Mouse (Mus musculus): Measurements from ENCODE around the gene Cfap46. TPM values are rescaled to one million over a fixed set of nuclear protein-coding genes. Genes with fewer than 3 reads are reported as not detected.

The Cfap46 gene
- polyA plus RNA-seq, 1 experiment from 2014 or later, result 1.4 TPM

DNA sequence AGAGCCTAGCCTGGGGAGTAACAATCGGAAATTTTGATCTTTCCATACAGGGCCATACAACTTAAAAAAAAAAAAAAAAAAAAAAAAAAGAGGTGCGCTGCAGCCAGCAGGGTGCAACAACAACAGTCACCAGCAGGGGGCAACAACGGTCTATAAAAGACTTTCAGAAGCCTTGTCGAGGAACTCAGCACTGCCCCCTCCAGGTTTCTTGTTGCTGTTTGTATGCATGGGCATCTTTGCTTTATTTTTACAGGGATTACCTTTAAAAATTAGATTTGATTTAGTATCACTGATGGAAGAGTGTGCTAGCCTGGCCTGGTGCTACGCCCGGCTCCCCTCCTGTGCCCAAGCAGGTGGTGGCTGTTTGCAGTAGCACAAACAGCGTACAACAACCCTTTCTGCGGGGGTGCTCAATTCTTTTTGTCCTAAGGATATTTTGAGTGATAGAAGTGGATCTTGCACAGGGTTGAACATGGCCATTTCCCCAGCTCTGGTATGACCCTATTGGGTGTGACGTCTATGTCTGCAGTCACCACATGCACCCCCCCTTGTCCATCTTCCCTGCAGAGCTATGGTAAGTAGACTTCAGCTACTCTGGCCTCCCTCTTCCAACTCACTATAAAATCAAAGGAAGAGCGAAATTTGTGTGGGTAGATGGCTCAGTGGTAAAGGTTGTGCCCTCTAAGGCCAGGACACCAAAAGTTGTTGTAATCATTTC lies 35.4 kb downstream of the Cfap46 start:
- no peak overlapping the region for H3K9ac ChIP-seq
- no peaks in the 10 kb centered on the region for H3K9me3 ChIP-seq (replicated peaks)
- no peak overlapping the region for H3K4me3 ChIP-seq
- H3K4me1 ChIP-seq, result no peaks in the 10 kb centered on the region
- 39% methylated on average over 10 of the region's 10 CpGs for WGBS
- no peak overlapping the region for H3K4me2 ChIP-seq
- no peak overlapping the region for H3K27ac ChIP-seq
- ATAC-seq, result peak; percentile 63
- no peaks in the 10 kb centered on the region for H3K36me3 ChIP-seq (ENCODE audit: poor library complexity, severe bottlenecking)
- peaks cover 8% of the 10 kb centered on the region; the same call in 1 of the 2 replicates for H3K27me3 ChIP-seq

- no peaks in the 10 kb centered on the region for H3K4me1 ChIP-seq
- H3K9ac ChIP-seq, result no peak overlapping the region
- ATAC-seq, result no peak
- H3K27me3 ChIP-seq, result peaks cover 3% of the 10 kb centered on the region; the same call in 1 of the 2 replicates
- no peaks in the 10 kb centered on the region for H3K36me3 ChIP-seq (ENCODE audit: poor library complexity, severe bottlenecking)
- H3K4me3 ChIP-seq, result no peak overlapping the region
- H3K27ac ChIP-seq, result no peak overlapping the region
- H3K4me2 ChIP-seq, result no peak overlapping the region
- 82% methylated on average over 2 of the region's 2 CpGs for WGBS
- no peaks in the 10 kb centered on the region for H3K9me3 ChIP-seq (replicated peaks)
These were observed 50.2 kb downstream of the Cfap46 start for GRCm38 (mm10) chr7:139633393-139633792.

GRCm38 (mm10) chr7:139625156-139625555 lies 58.5 kb downstream of the Cfap46 start:
- Histone ChIP-seq H3K4me3 (no peak overlapping the region), H3K4me1 (no peaks in the 10 kb centered on the region), H3K4me2 (no peak overlapping the region), H3K27ac (no peak overlapping the region), H3K9ac (no peak overlapping the region), H3K36me3 (ENCODE audit: poor library complexity, severe bottlenecking) (no peaks in the 10 kb centered on the region), H3K9me3 (replicated peaks) (no peaks in the 10 kb centered on the region), H3K27me3 (no peaks in the 10 kb centered on the region)
- 75% methylated on average over 9 of the region's 9 CpGs for WGBS
- no peak for ATAC-seq

- no peaks in the 10 kb centered on the region for H3K36me3 ChIP-seq (ENCODE audit: poor library complexity, severe bottlenecking)
- no peaks in the 10 kb centered on the region for H3K4me1 ChIP-seq
- H3K27me3 ChIP-seq, result peaks cover 6% of the 10 kb centered on the region
- no peak overlapping the region; the same call in 1 of the 2 replicates for H3K27ac ChIP-seq
- 84% methylated on average over 13 of the region's 13 CpGs for WGBS
- H3K4me2 ChIP-seq, result no peak overlapping the region
- H3K9ac ChIP-seq, result no peak overlapping the region
- no peak for ATAC-seq
- H3K4me3 ChIP-seq, result no peak overlapping the region
- no peaks in the 10 kb centered on the region for H3K9me3 ChIP-seq (replicated peaks)
These were observed 61.0 kb downstream of the Cfap46 start for GRCm38 (mm10) chr7:139622568-139622967.

GRCm38 (mm10) chr7:139615767-139616766 lies 67.5 kb downstream of the Cfap46 start:
- Histone ChIP-seq H3K36me3 (ENCODE audit: poor library complexity, severe bottlenecking) (no peaks in the 10 kb centered on the region), H3K27ac (no peak overlapping the region)
- peak; percentile 76 for ATAC-seq

GRCm38 (mm10) chr7:139610328-139610727 lies 73.3 kb downstream of the Cfap46 start:
- no peak overlapping the region for H3K4me3 ChIP-seq
- ATAC-seq, result no peak
- no peaks in the 10 kb centered on the region; the same call in 1 of the 2 replicates for H3K27me3 ChIP-seq
- H3K4me1 ChIP-seq, result peaks cover under 1% of the 10 kb centered on the region; the same call in 1 of the 2 replicates
- H3K9me3 ChIP-seq (replicated peaks), result no peaks in the 10 kb centered on the region
- WGBS, result 87% methylated on average over 2 of the region's 2 CpGs
- H3K4me2 ChIP-seq, result no peak overlapping the region
- H3K36me3 ChIP-seq (ENCODE audit: poor library complexity, severe bottlenecking), result no peaks in the 10 kb centered on the region
- H3K27ac ChIP-seq, result no peak overlapping the region
- no peak overlapping the region for H3K9ac ChIP-seq

More at GRCm38 (mm10) chr7:139615767-139616766, 67.5 kb downstream of the Cfap46 start:
- Histone ChIP-seq H3K9ac (no peak overlapping the region), H3K27me3 (peaks cover 10% of the 10 kb centered on the region), H3K4me1 (peaks cover 14% of the 10 kb centered on the region), H3K4me3 (no peak overlapping the region), H3K9me3 (replicated peaks) (no peaks in the 10 kb centered on the region), H3K4me2 (no peak overlapping the region)
- WGBS, result 49% methylated on average over 12 of the region's 12 CpGs

DNA sequence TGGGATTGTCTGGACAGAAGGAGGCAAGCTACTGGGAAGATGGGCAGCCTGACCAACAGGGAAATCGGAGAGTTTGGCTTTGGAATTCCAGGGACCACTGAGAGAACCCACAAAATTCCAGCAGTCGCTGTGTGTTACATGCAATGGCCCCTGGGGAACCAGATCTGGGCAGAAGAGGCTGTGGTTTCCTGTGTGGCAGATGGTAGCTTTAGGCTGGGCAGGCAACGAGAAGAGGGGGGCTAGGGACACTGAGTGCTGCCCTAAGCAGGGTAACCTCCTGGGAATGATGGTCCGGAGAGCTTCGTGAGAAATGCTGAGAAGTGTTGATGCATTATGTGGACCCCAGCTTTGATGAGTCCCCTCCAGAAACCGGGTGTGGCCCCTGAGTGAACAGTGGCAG lies 87.8 kb downstream of the Cfap46 start:
- WGBS, result 74% methylated on average over 6 of the region's 6 CpGs
- no peaks in the 10 kb centered on the region for H3K9me3 ChIP-seq (replicated peaks)
- no peaks in the 10 kb centered on the region for H3K4me1 ChIP-seq
- no peak overlapping the region for H3K4me3 ChIP-seq
- ATAC-seq, result no peak
- no peak overlapping the region for H3K9ac ChIP-seq
- no peak overlapping the region for H3K4me2 ChIP-seq
- H3K36me3 ChIP-seq (ENCODE audit: poor library complexity, severe bottlenecking), result no peaks in the 10 kb centered on the region
- H3K27me3 ChIP-seq, result peaks cover 43% of the 10 kb centered on the region
- no peak overlapping the region for H3K27ac ChIP-seq

DNA sequence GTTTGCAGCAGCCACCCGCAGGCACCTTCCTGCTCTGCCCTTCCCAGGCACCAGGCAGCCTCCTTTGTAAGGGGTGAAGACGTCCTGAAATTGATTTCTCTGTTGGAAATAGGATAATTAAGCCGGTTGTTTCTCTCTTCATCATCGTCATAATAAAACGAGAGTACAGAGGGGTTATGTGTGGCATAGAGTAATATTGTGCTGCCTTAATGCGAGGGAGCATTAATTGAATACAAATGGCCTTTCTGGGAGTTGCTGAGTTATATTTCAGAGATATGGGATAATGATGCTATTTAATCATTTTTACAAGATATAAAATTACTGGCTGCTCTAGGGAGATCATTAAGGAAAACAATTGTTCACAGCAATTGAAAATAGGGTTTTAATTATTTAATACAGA lies 88.3 kb downstream of the Cfap46 start:
- 67% methylated on average over 6 of the region's 6 CpGs for WGBS
- Histone ChIP-seq H3K4me3 (no peak overlapping the region), H3K4me2 (no peak overlapping the region), H3K4me1 (no peaks in the 10 kb centered on the region), H3K9me3 (replicated peaks) (no peaks in the 10 kb centered on the region), H3K27ac (no peak overlapping the region), H3K27me3 (peaks cover 43% of the 10 kb centered on the region), H3K9ac (no peak overlapping the region), H3K36me3 (ENCODE audit: poor library complexity, severe bottlenecking) (no peaks in the 10 kb centered on the region)
- ATAC-seq, result no peak

DNA sequence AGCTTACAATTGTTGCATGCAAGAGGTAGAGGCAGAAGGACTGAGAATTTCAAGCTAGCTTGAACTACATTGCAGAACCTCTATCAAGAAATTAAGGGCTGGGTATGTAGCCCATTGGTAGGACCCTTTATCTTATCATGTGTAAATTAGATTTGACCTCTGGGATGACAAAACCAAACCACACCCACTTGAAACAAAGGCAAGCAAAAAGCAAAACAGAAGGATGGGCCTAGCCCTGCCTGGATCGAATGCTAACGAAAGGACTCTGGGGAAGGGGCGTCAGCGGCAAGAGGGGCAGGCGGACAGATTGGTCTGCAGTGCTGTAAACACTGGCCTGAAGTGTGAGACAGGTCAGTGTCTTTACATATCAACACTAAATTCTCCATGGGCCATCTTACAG lies 92.3 kb downstream of the Cfap46 start:
- H3K27me3 ChIP-seq, result peaks cover 69% of the 10 kb centered on the region
- WGBS, result 93% methylated on average over 5 of the region's 5 CpGs
- no peaks in the 10 kb centered on the region for H3K9me3 ChIP-seq (replicated peaks)
- no peak overlapping the region for H3K27ac ChIP-seq
- ATAC-seq, result no peak
- H3K4me3 ChIP-seq, result no peak overlapping the region
- H3K9ac ChIP-seq, result no peak overlapping the region
- H3K4me1 ChIP-seq, result peaks cover 3% of the 10 kb centered on the region; the same call in 1 of the 2 replicates
- no peaks in the 10 kb centered on the region for H3K36me3 ChIP-seq (ENCODE audit: poor library complexity, severe bottlenecking)
- H3K4me2 ChIP-seq, result no peak overlapping the region

DNA sequence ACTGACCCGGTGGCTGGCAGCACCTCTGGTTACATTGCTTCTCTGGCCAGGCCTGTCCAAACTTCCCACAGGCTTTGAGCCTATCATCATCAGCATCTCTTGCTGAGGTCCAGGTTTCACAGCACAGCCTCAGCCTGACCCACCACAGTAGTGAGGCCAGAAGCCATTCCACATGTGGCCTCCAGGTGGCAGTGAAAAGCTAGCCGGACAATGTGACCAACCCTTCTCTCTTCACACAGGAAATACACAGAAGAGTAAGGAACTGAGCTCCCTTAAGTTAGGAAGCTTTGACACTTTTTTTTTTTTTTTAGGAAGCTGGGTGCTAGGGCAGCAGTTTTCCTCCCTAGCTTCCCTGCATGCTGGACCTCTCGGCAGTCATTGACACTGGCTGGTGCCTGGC lies 93.3 kb downstream of the Cfap46 start:
- Histone ChIP-seq H3K4me3 (no peak overlapping the region), H3K9ac (no peak overlapping the region), H3K4me1 (peaks cover 4% of the 10 kb centered on the region; the same call in 1 of the 2 replicates), H3K36me3 (ENCODE audit: poor library complexity, severe bottlenecking) (no peaks in the 10 kb centered on the region), H3K27ac (no peak overlapping the region), H3K9me3 (replicated peaks) (no peaks in the 10 kb centered on the region), H3K4me2 (no peak overlapping the region), H3K27me3 (peaks cover 73% of the 10 kb centered on the region)
- ATAC-seq, result peak; percentile 33; the same call in 1 of the 2 replicates
- WGBS, result 40% methylated on average over 3 of the region's 3 CpGs

- peaks cover 16% of the 10 kb centered on the region for H3K4me1 ChIP-seq
These were observed 95.7 kb downstream of the Cfap46 start for GRCm38 (mm10) chr7:139587919-139588318.

More at GRCm38 (mm10) chr7:139587919-139588318, 95.7 kb downstream of the Cfap46 start:
- Histone ChIP-seq H3K4me2 (no peak overlapping the region), H3K27ac (no peak overlapping the region), H3K27me3 (peaks cover 79% of the 10 kb centered on the region), H3K36me3 (ENCODE audit: poor library complexity, severe bottlenecking) (no peaks in the 10 kb centered on the region), H3K4me3 (no peak overlapping the region), H3K9me3 (replicated peaks) (no peaks in the 10 kb centered on the region), H3K9ac (no peak overlapping the region)
- ATAC-seq, result no peak; the same call in 1 of the 2 replicates
- WGBS, result 14% methylated on average over 7 of the region's 7 CpGs
